Mouse (Mus musculus): ENCODE measurements around the gene Nop2.

DNA sequence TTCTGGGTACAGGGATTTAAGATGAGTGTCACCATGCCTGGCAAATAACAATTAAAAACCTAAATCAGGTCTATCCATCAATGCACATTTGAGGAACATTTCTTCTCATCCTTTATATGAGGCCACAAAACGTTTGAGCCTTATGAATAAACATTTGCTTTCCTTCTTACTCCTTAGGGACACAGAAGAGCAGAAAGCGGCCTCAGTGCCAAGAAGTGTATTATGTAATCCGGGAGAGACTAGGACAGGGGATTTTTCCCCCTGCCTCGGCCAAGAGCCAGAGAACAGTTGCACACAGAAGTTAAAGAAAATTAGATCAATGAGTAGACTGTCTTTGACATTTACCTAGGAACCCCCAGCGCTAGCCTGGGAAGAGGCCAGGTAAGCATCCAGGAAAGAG, 50.4 kb downstream of the Nop2 start:
- TF ChIP-seq GATA1 (IDR thresholded peaks at IDR 0.05; ENCODE audit: borderline replicate concordance, low read length) (no peak), FLI1 (IDR thresholded peaks at IDR 0.05; ENCODE audit: low read length) (no peak)
